Mouse (Mus musculus): ENCODE results near the gene Fbxo46. TPM values are rescaled to one million over a fixed set of nuclear protein-coding genes. Genes with fewer than 3 reads are reported as not detected.

Gene Fbxo46
- total RNA-seq, 4 experiments from 2014 or later, result 13.2 to 15.7 (median 14.2) TPM

DNA sequence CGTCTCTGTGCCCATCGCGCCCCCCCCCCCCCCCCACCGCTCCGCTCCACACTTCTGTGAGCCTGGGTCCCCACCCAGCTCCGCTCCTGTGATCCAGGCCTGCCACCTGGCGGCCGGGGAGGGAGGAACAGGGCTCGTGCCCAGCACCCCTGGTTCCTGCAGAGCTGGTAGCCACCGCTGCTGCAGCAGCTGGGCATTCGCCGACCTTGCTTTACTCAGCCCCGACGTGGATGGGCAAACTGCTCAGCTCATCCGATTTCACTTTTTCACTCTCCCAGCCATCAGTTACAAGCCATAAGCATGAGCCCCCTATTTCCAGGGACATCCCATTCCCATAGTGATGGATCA is 26.5 kb upstream of the Fbxo46 start:
- DNase-seq (ENCODE audit: low spot score in 2 of 2), result no peak

DNA sequence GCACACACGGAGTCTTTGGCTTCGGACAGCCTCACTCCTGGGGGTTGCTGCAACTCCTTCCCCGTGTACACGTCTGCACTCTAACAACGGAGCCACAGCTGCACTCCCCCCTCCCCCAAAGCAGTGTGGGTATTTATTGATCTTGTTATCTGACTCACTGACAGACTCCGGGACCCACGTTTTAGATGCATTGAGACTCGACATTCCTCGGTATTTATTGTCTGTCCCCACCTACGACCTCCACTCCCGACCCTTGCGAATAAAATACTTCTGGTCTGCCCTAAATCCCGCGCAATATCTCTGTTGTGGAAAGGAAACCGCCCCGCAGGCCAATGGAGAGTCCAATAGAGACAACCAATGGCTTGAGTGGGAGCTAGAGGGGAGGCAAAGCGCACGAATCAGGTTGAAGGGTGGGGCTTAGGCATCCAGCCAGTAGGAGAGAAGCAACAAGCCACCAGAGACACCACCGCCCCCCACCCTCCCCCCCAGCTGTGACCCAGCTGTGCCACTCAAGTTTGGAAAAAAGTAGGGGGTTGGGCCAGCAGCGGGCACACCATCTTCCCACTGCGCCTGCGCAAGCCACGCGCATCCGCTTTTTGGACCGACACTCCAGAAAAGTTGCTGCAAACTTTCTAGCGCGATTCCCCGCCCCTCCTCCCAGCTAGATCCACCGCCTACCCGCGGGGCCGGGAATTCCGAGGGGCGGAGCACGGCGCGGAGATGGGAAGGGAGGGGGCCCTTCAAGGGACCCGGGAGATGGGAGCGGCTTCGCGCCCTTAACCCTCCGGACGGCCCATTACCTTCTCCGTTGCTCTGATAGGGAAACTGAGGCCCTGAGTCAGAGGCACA is 25.9 kb upstream of the Fbxo46 start:
- DNase-seq (ENCODE audit: low spot score in 2 of 2), result peak in 1 of 2 experiments; percentile 76

DNA sequence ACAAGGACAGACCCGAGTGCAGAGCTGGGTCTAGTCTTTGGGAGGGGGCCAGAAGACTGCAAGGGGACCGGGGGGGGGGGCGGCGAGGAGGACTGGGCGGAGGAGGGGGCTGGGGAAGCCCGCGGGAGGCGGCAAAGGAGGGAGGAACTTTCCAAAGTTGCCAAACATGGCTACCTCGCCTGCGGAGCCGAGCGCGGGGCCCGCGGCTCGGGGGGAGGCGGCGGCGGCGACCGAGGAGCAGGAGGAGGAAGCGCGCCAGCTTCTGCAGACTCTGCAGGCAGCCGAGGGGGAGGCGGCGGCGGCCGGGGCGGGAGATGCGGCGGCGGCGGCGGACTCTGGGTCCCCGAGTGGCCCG is 25.2 kb upstream of the Fbxo46 start, which contains the start of gene Six5:
TSS of gene Six5 (plus strand) at position 124 of the 355 bp plus-strand sequence.
- DNase-seq (ENCODE audit: low spot score in 2 of 2), result no peak

DNA sequence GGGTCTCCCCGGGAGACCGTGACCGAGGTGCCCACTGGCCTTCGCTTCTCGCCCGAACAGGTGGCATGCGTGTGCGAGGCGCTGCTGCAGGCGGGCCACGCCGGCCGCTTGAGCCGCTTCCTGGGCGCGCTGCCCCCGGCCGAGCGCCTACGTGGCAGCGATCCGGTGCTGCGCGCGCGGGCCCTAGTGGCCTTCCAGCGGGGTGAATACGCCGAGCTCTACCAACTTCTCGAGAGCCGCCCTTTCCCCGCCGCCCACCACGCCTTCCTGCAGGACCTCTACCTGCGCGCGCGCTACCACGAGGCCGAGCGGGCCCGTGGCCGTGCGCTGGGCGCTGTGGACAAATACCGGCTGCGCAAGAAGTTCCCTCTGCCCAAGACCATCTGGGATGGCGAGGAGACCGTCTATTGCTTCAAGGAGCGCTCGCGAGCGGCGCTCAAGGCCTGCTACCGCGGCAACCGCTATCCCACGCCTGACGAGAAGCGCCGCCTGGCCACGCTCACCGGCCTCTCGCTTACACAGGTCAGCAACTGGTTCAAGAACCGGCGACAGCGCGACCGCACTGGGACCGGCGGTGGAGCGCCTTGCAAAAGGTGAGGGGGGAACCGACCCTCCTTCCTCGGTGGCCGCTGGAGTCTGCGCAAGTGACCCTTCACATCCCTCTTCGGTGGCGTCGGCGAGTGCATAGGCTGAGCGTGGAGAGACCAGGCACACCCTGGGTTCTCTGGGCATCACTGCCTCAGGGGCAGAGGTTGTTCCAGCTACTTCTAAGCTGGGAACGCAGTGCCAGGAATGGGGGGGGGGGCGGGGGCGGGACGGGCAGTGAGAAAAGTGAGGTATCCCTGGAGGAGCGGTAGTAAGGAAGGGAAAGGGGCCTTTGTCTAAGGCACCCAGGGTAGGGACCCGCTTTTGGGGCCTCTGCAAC is 24.6 kb upstream of the Fbxo46 start:
- no peak for DNase-seq (ENCODE audit: low spot score in 2 of 2)

DNA sequence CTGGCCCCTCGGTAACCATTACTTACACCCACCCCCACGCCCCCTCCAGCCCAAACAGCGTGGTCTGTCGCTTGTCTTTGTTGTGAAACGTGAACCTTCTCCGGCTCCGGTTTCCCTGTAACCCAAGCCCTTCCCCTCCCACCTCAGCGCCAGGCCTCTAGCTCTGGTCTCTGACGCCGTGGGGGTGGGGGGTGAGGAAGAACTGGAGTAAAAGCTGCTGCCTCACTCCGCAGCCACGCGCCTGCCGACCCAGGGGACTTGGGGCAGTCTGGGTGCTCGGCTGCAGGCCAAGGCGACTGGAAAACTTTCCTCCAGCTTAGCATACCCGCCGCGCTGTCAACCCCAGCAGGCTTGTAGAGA is 23.9 kb upstream of the Fbxo46 start:
- no peak for DNase-seq (ENCODE audit: low spot score in 2 of 2)

DNA sequence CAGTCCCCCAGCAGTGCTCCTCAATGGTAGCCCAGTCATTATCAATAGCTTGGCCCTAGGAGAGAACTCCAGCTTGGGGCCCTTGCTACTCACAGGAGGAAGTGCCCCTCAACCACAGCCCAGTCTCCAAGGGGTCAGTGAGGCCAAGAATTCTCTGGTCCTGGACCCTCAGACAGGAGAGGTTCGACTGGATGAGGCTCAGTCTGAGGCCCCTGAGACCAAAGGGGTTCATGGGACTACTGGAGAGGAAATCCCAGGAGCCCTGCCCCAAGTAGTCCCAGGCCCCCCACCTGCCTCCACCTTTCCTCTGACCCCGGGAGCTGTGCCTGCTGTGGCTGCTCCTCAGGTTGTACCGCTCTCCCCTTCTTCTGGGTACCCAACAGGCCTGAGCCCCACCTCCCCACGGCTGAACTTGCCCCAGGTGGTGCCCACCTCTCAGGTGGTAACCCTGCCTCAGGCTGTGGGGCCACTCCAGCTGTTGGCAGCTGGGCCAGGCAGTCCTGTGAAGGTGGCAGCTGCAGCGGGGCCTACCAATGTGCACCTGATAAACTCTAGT is 23.2 kb upstream of the Fbxo46 start:
- no peak for DNase-seq (ENCODE audit: low spot score in 2 of 2)

DNA sequence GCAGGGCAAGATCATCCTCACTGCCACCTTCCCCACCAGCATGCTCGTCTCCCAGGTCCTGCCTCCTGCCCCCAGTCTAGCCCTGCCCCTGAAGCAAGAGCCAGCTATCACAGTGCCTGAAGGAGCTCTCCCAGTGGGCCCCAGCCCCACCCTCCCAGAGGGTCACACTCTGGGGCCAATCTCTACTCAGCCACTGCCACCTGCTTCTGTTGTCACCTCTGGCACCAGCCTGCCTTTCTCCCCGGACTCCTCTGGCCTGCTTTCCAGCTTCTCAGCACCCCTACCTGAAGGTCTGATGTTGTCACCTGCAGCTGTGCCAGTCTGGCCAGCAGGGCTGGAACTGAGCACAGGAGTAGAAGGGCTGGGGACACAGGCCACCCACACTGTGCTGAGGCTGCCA is 22.4 kb upstream of the Fbxo46 start:
- no peak for DNase-seq (ENCODE audit: low spot score in 2 of 2)

DNA sequence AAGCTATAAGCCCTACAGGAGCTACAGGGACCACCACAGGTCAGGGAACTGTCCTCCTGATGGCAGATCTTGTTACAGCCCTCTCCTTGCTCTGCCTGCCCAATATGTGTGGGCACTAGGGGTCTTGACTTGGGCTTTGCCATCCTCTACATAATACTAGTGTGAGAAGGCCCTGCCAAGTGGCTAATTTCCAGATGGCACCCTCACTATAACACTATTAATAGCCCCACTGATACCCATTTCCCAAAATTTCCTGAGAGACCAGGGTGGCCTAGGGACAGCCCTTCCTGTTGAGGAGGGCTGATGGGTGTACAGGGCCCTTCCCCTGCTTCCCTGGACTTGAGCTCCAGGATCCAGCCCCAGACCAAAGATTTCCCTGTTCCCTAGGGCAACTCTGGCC is 21.8 kb upstream of the Fbxo46 start:
- no peak for DNase-seq (ENCODE audit: low spot score in 2 of 2)

DNA sequence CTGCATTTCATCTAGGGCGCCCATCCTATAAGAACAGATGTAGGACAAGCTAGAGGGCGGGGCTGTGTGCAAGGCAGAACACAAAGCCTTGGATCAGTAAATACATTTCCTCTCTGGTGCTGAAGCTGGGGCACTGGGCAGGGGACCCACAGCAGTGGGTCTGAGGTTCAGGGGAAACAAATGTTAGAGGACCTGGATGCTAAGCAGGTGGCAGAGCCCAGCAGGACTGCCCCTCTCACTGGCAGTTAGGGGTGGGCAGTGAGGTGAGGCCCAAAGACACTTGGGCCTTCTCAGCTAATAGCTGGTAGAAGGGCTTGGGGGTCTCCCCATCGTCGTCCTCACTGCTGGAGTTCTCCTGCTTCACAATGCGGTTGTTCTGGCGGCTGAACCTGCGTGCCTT is 20.8 kb upstream of the Fbxo46 start:
- DNase-seq (ENCODE audit: low spot score in 2 of 2), result no peak

DNA sequence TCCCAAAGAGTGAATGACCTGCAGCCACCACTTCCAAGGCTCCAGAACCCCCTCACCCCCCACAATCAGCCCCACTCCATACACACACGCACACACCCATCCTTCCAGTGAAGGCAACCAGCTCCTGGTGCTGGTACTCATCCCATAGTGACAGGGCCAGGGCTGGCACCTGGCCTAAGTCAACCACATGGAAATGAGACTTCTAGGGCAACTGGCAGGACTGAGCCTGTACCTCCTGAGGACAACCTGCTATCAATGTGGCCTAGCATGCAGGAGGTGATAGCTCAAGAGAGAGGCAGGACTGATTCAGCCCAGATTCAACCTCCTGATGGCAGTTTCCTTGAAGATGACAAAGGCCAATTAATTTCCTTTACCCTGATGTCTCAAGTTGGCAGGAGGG is 19.4 kb upstream of the Fbxo46 start:
- no peak for DNase-seq (ENCODE audit: low spot score in 2 of 2)

DNA sequence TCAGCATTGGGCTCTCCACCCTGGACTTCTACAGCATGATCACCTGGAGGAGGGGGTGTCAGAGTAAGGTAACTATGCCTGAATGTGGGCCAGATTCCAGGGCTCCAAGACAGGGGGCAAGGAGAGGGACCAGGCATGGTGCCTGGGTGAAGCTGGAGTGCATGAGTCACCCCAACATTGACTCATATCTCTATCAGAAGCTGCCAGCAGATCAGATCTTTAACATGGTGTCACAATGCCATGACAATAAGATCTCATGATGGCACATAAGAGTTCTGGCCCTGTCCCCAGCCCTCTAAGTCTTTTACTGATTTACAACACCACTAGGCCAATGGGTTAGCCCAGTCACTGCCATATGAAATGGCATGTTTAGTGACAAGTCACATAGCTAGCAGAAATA is 15.9 kb upstream of the Fbxo46 start:
- no peak for DNase-seq (ENCODE audit: low spot score in 2 of 2)

DNA sequence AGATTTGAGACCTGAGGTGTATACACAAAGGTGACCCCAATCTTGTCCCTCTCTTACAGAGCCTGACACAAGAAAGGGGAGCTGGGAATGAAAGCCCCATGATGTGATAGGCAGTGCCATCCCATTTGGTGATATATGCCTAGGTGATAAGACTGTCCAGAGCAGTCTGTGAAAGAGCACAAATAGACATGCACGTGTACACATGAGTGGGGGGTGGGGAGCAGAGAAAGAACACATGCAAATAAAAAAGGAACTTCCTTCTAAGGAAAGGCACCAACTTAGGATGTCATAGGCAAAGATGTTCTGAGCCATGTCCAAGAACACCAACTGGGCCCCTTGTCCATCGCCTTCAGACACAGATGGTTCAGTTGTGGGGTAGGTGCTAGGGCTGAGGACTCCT is 15.2 kb upstream of the Fbxo46 start:
- no peak for DNase-seq (ENCODE audit: low spot score in 2 of 2)

DNA sequence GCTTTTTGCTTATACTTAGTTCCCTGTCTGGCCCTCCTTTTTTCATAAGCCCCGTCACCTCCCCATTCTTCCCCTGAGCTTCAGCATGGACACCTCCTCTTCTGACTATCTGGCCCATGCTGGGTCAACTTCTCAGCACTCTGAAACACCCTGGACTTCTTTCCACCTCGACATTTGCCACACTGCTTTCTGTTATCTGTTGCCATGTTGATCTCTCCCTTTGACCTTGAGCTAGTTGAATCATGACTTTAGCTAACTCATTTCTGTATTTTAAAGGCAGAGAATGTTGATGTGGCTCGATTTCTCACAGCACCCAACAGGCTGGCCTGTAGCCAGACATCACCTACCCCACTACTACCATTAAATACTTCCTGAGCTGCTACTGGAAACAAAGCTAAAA is 12.2 kb upstream of the Fbxo46 start:
- no peak for DNase-seq (ENCODE audit: low spot score in 2 of 2)

DNA sequence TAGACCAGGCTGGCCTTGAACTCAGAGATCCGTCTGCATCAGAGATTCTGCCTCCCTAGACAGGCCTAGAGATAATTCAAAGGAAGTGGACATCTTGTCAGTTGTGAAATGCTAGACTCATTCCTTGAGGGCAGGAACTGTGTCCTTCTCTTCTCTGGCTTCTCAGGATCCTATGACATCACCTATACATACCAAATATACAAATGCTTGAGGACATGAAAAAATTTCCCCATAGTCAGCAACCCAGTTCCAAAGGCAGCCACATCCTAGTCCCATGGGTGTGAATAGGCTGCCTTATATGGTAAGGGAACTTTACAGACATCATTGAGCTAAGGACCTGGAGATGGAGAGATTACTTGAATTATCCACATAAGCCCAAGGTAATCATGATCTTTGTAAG is 10.1 kb upstream of the Fbxo46 start:
- no peak for DNase-seq (ENCODE audit: low spot score in 2 of 2)

DNA sequence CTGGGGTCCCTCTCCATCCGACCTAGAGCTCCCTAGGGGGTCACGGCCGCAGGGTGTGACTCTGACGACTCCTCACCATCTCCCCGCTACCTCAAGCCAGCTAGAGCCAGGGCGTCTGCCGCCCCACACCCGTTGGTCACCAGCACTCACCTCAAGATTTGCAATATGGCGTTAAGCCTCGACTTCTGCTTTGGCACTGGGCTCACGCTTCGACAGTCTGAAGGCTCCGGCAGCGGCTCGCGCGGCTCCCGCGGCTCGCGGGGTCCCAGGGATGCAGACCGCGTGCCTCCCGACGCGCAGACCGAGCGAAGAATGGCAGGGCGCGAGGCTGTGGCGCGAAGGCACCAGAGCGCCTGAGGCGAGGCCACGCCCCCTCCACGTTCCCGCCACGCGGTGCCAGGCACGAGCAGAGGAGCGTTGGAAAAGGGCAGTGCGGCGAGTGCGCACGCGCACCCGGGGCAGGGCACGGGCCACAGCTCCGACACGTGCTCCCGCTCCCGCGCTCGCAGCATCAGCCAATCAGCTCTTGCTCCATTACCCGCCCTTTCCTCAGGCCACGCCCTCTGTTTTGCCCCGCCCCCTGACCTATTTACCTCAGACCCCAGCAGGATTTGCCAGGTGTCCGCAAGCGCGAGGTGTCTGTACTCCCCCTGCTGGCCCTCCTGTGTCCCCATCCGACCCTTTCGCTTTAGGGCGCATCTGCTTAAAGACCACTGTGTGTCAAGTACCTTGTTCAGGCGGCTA is 1.5 kb upstream of the Fbxo46 start, which contains the start of gene Gm4969:
TSS of gene Gm4969 (minus strand) at position 341 of the 744 bp plus-strand sequence.
- DNase-seq (ENCODE audit: low spot score in 2 of 2), result peak in 1 of 2 experiments; percentile 64

DNA sequence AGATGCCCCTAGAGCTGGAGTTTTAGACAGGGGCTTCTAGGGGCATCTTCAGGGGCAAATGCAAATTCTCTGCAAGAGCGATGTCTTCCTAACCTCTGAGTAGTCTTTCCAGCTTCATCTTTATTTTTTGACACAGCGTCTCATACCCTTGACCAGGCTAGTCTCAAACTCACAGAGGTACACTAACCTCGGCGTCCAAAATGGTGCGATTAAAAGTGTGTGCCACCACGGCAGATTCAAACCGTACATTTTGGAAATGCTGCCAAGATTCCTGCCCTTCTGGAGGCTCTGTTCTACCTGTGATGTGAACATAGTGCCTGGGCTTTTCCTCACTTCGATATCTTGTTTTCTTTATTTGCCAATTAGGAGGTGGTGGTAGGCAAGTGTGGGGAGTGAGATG is 576 bp upstream of the Fbxo46 start:
- no peak for DNase-seq (ENCODE audit: low spot score in 2 of 2)

DNA sequence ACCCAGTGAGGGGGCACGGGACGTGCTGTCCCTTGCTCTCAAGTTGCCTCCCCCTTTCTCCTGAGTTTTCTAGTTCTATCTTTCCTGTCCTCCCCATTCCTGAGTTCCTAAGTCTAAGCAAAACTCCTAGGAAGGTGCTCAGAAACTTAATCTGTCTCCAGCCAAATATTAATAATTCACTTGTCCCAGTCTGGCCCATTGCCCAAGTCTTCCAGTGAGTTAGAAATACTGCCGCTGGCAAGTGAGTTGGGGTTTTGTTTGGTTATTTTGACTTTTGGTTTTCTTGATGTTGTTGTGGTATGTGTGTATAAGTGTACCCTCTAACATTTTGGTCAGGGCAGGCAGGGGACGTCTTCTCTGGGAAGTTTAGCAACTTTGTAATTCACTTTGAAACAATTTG is 2.0 kb downstream of the Fbxo46 start:
- DNase-seq (ENCODE audit: low spot score in 2 of 2), result no peak

DNA sequence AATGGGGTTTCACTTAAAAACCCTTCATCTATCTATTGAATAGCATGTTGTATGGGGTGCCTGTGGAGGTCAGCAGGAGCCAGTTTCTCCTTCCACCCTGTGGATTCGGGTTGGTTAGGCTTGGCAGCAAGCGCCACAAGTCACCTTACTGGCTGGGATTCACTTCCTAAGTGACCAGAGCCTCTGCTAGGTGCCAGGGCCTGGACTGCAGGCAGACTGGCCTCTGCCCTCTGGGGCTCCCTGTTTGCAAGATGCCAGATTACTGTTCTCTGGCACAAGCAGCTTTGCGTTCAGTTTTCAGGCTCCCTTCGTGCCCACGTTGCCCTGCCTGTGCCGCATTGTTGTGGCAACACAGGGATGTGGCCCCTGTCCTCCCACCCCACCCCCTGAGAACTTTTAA is 5.1 kb downstream of the Fbxo46 start:
- DNase-seq (ENCODE audit: low spot score in 2 of 2), result no peak

DNA sequence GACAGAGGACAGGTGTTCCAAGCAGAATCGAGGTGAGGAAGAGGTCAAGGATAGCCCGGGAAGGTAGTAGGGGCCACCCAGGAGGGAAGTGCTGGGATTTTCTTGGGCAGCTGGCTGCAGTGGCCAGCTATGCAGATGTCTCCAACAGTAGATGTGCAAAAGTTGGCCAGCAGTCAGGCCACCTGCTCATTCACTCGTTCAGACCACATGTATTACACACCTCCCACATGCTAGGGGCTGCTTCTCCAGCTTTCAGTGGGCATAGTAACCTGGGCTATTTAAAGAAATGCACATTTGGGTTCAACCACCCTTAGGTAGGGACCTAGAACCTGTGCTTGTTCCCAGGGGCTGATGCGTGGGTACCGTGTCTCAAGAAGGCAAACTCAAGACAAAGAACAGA is 8.1 kb downstream of the Fbxo46 start:
- no peak for DNase-seq (ENCODE audit: low spot score in 2 of 2)

DNA sequence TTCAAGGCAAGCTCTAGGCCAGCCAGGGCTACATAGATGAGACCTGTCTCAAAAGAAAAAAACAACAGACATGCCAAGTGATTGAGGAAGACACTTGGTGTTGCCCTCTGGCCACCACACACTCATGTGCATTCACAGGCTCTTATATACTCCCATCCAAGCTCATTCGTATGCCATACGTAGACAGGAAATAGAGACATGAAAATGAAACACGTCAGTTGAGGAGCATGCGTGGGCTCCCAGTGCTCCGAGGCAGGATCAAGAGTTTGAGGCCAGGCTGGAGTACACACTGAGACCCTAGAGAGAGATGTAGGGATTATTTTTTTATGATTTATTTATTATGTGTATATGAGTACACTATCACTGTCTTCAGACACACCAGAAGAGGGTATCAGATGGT is 9.7 kb downstream of the Fbxo46 start:
- DNase-seq (ENCODE audit: low spot score in 2 of 2), result no peak

DNA sequence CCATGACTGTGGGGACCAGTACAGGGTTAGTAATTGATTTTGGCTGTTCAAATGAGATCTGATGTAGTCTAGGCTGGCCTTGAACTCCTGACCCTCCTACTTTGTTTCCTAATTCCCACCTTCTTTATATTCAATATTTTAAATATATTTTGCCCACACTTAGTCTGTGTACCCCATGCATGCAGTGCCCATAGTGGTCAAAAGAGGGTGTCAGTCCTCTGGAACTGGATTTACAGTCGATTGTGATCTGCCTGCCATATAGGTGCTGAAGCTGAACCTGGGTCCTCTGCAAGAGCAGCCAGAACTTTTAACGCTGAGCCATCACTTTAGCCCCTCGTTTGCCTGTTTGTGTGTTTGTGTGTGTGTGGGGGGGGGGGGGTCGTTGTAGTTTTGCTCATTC is 11.0 kb downstream of the Fbxo46 start:
- no peak for DNase-seq (ENCODE audit: low spot score in 2 of 2)

Measured in left cerebral cortex, adult 8-10 months (tissue).